Mouse (Mus musculus): ENCODE measurements around the gene Lipc.

DNA sequence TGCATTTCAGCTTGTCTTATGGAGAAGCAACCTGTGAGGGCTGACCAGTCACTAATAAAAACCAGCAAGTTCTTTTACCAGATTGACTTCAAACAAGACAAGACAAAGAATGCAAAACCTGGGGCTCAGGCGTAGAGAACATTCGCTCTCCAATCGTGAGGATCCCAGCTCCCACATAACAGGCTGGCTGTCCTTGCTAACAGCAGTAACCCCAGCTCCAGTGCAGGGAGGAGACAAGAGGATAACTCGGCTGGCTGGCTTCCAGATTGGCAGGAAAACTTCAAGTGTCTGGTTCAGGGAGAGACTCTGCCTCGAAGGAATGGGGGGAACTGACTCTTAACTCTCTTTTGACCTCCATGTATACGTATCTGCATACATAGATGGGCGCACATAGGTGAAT is 61.3 kb downstream of the Lipc start:
- TF ChIP-seq CTCF (IDR thresholded peaks at IDR 0.05; ENCODE audit: borderline replicate concordance, insufficient read depth, low read depth, low read length), result no peak
- no peak for TF ChIP-seq POLR2A (IDR thresholded peaks at IDR 0.05; ENCODE audit: borderline replicate concordance, insufficient read depth, low read length)

All from cerebellum, adult 2 months (tissue).